ENCODE assay signal across 8 mouse cellular contexts in genomic region chr13:112800597-112801380, GRCm38 (mm10). TPM values are rescaled to one million over a fixed set of nuclear protein-coding genes. Genes with fewer than 3 reads are reported as not detected.
DNase-seq lines count a peak whose midpoint lies in the region; ATAC-seq and TF ChIP-seq lines count a peak whose summit lies in the region.

TSS of gene Plpp1 (plus strand) at chr13:112800792.

- no peaks in the 10 kb centered on the region for H3K27me3 ChIP-seq in lung, embryonic 14.5 days (ENCODE audit: insufficient read depth, low read length)

- peak; percentile 98 for DNase-seq in NIH3T3 (ENCODE audit: low read depth)
- peak; percentile 97 for DNase-seq in cerebellum, adult 9-11 months
- DNase-seq in layer of hippocampus, adult 8-10 months (ENCODE audit: low spot score in 2 of 2) = peak; percentile 88 to 93
- DNase-seq in lung, embryonic 14.5 days = peak; percentile 100
- peak; percentile 67 to 73 for DNase-seq in thymus, adult 18-20 months

- H3K36me3 ChIP-seq in lung, embryonic 14.5 days (ENCODE audit: insufficient read depth) = peaks cover 7% of the 10 kb centered on the region; the same call in 1 of the 2 replicates

- H3K4me3 ChIP-seq in lung, embryonic 14.5 days (ENCODE audit: low read depth, low read length) = peak within 1 kb of the TSS; percentile 79
- H3K4me3 ChIP-seq in olfactory bulb, adult 2 months (ENCODE audit: insufficient read depth, low read depth, low read length) = peak within 1 kb of the TSS; percentile 88

- no peaks in the 10 kb centered on the region; the same call in 1 of the 2 replicates for H3K9me3 ChIP-seq in lung, embryonic 14.5 days (ENCODE audit: low read depth, low read length)

- under 1% methylated on average over 72 of the region's 83 CpGs for WGBS in lung, embryonic 14.5 days
- under 1% methylated on average over 82 of the region's 83 CpGs for WGBS in olfactory bulb, adult 2 months

- TF ChIP-seq CTCF in lung, embryonic 14.5 days (IDR thresholded peaks at IDR 0.05; ENCODE audit: low read depth) = no peak
- no peak for TF ChIP-seq CTCF in olfactory bulb, adult 2 months (IDR thresholded peaks at IDR 0.05; ENCODE audit: insufficient read depth, low read depth, low read length)

- H3K27ac ChIP-seq in lung, embryonic 14.5 days (ENCODE audit: low read depth) = peak within 1 kb of the TSS; percentile 94
- peak within 1 kb of the TSS; percentile 62; the same call in 1 of the 2 replicates for H3K27ac ChIP-seq in olfactory bulb, adult 2 months (ENCODE audit: insufficient read depth, low read depth, low read length)

- ATAC-seq in frontal cortex, adult (ENCODE audit: low TSS enrichment) = peak; percentile 96
- ATAC-seq in hematopoietic stem cell, adult 5-6 weeks (replicated peaks in 1 of 2; ENCODE audit: insufficient read depth in 1 of 2, low FRiP score in 2 of 2, low TSS enrichment in 1 of 2, low read depth in 1 of 2, poor library complexity in 2 of 2, severe bottlenecking in 2 of 2) = peak; percentile 84
- peak; percentile 99 for ATAC-seq in lung, embryonic 14.5 days (ENCODE audit: insufficient read depth)

- H3K4me2 ChIP-seq in lung, embryonic 14.5 days = peak within 1 kb of the TSS; percentile 77

- TF ChIP-seq POLR2A in olfactory bulb, adult 2 months (IDR thresholded peaks at IDR 0.05; ENCODE audit: insufficient read depth, low read depth, low read length) = peak; percentile 75

- peak within 1 kb of the TSS; percentile 81 for H3K9ac ChIP-seq in lung, embryonic 14.5 days

- no peaks in the 10 kb centered on the region for H3K4me1 ChIP-seq in lung, embryonic 14.5 days (ENCODE audit: insufficient read depth)
- peaks cover 2% of the 10 kb centered on the region; the same call in 1 of the 2 replicates for H3K4me1 ChIP-seq in olfactory bulb, adult 2 months (ENCODE audit: control insufficient read depth, insufficient read depth, low read length)

RNA-seq across cellular contexts. Expression of gene Plpp1, which starts in this region (rescaled TPM):
- total RNA-seq in hematopoietic stem cell, adult 5-6 weeks (2017) = 0.63 and 3.2 TPM in 2 replicates
- 10 to 100 TPM; 26.0 to 29.0 (median 28.6) TPM for total RNA-seq in layer of hippocampus, adult 8-10 months (2022)
- 52.7 and 58.5 TPM in 2 replicates for polyA plus RNA-seq in lung, embryonic 14.5 days (2014; fragmentation: Nextera tagmentation; extraction: Ambion mirVana)
- not detected in 2 replicates for polyA plus RNA-seq in olfactory bulb, adult 2 months (2012; ENCODE audit: insufficient read depth, insufficient read length, low replicate concordance, missing spikeins)

Comparison
In these comparisons a context has a peak if more than half of its experiments do, and no peak if none do; other contexts are left out.
1. Peak in every context shown above with its lines: DNase-seq, ATAC-seq, H3K4me3 ChIP-seq and H3K27ac ChIP-seq.
2. RNA of gene Plpp1 (polyA plus RNA-seq): 52.7 to 58.5 TPM in lung, embryonic 14.5 days; not detected in olfactory bulb, adult 2 months; every median in the first group is over 10 times any median in the second.